Mouse (Mus musculus) heart, embryonic 11.5 days (tissue): ENCODE data around the gene Dnajc22. TPM values are rescaled to one million over a fixed set of nuclear protein-coding genes. Genes with fewer than 3 reads are reported as not detected.

Experiments
- ATAC-seq: fragments of 200-750 bp; cut with Nextera tagmentation; replicated peaks from 2 replicates; pipeline ENCODE4 v1.8.0; 2017; ENCODE audit warnings: moderate library complexity; ENCODE audit not compliant: insufficient number of reproducible peaks, low FRiP score, low TSS enrichment
- H3K27ac ChIP-seq: fragments of 300-500 bp; sonication (generic); 2 replicates; pipeline ENCODE4 v1.5.1; 2014; ENCODE audit warnings: mild to moderate bottlenecking, low read depth, low read length
- H3K27me3 ChIP-seq: fragments of 300-500 bp; sonication (generic); 2 replicates; pipeline ENCODE4 v1.6.1; 2014; ENCODE audit warnings: mild to moderate bottlenecking, low read length, mixed read lengths; ENCODE audit not compliant: control insufficient read depth, insufficient read depth
- H3K36me3 ChIP-seq: fragments of 300-500 bp; sonication (generic); 2 replicates; pipeline ENCODE4 v1.6.1; 2014; ENCODE audit warnings: mild to moderate bottlenecking, low read length, moderate library complexity, mixed read lengths; ENCODE audit not compliant: control insufficient read depth, insufficient read depth
- H3K4me1 ChIP-seq: fragments of 300-500 bp; sonication (generic); 2 replicates; pipeline ENCODE4 v1.6.1; 2014; ENCODE audit warnings: low read length; ENCODE audit not compliant: control insufficient read depth, insufficient read depth
- H3K4me2 ChIP-seq: fragments of 300-500 bp; sonication (generic); 2 replicates; pipeline ENCODE4 v1.6.1; 2014; ENCODE audit warnings: mild to moderate bottlenecking, moderate library complexity
- H3K4me3 ChIP-seq: fragments of 300-500 bp; sonication (generic); 2 replicates; pipeline ENCODE4 v1.5.1; 2014; ENCODE audit warnings: low read depth, low read length
- H3K9ac ChIP-seq: fragments of 300-500 bp; sonication (generic); 2 replicates; pipeline ENCODE4 v1.6.1; 2014; ENCODE audit warnings: mild to moderate bottlenecking, low read depth, low read length, moderate library complexity
- H3K9me3 ChIP-seq: fragments of 300-500 bp; sonication (generic); replicated peaks from 2 replicates; pipeline ENCODE4 v1.6.1; 2016; ENCODE audit warnings: low read length; ENCODE audit not compliant: control insufficient read depth
- whole genome bisulfite sequencing: fragments of 180-500 bp; shearing (Covaris S2); extraction: QIAGEN DNeasy Blood & Tissue Kit; methylation state at CpG from one replicate; pipeline ENCODE4 v1.1.7; 2014; ENCODE audit not compliant: insufficient replicate concordance; 5-methylcytosine and 5-hydroxymethylcytosine counted together
- polyA plus RNA-seq: library from polyadenylated mRNA; unstranded; fragments of >200 nt; fragmentation: Nextera tagmentation; extraction: Ambion mirVana; gene quantifications from 2 replicates; pipeline ENCODE4 v1.2.1, GENCODE M21; 2014

Gene Dnajc22
- polyA plus RNA-seq, 1 experiment from 2014 or later: 1.7 TPM

DNA sequence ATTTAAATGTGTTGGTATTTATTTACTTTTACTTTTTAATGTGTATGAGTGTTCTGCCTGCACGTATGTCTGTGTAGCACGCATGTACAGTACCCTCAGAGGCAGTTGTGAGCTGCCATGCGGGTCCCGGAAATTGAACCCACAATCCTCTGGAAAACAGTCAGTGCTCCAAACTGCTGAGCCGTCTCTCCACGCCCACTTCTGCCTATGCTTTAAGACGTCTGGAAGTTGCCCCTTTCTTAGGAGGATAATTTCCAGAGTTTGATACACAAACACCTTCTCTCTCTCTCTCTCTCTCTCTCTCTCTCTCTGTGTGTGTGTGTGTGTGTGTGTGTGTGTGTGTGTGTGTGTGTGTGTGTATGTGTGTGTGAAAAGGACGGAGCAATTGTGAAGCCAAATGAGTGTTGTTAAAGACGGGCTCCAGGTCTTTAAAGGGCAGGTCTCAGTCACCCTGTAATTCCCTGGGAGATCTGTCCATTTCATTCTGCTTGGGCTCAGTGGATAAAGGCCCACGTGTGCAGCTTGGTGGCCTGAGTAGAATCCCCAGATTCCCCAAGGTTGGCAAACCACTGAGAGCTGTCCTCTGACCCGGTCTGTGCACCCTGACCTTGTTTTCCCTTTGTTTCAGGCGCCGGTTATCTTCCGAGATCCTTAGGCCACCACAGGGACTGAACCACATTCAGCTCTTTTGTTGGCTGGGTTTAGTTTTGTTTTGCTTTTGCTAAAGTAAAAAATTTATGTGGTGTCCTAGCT, 21.5 kb downstream of the Dnajc22 start:
- no peak overlapping the region for H3K27ac ChIP-seq
- H3K9ac ChIP-seq: no peak overlapping the region
- ATAC-seq: no peak
- H3K4me2 ChIP-seq: no peak overlapping the region
- 53% methylated on average over 14 of the region's 14 CpGs for WGBS
- H3K4me3 ChIP-seq: no peak overlapping the region
- H3K36me3 ChIP-seq: no peaks in the 10 kb centered on the region
- H3K27me3 ChIP-seq: no peaks in the 10 kb centered on the region
- no peaks in the 10 kb centered on the region for H3K4me1 ChIP-seq
- H3K9me3 ChIP-seq: no peaks in the 10 kb centered on the region

DNA sequence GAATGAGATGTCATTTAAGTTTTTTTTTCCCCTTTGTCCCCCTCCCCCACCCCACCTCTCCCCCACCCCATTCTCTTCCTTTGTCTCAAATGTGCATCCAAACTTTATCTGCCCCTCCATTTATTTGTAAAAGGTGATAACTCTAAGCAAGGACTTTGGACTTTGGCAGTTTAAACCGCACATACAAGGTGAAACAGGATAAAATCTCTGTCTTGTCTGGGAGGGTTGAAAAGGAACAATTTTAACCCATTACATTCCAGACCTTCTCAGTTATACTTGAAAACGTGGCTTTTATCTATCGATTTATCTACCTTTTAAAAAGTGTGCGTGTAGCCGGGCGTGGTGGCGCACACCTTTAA, 22.1 kb downstream of the Dnajc22 start:
- Histone ChIP-seq H3K4me3 (no peak overlapping the region), H3K9ac (no peak overlapping the region), H3K4me1 (no peaks in the 10 kb centered on the region), H3K4me2 (no peak overlapping the region), H3K36me3 (no peaks in the 10 kb centered on the region), H3K27me3 (no peaks in the 10 kb centered on the region), H3K9me3 (no peaks in the 10 kb centered on the region), H3K27ac (no peak overlapping the region)
- ATAC-seq: no peak
- 80% methylated on average over 7 of the region's 7 CpGs for WGBS

DNA sequence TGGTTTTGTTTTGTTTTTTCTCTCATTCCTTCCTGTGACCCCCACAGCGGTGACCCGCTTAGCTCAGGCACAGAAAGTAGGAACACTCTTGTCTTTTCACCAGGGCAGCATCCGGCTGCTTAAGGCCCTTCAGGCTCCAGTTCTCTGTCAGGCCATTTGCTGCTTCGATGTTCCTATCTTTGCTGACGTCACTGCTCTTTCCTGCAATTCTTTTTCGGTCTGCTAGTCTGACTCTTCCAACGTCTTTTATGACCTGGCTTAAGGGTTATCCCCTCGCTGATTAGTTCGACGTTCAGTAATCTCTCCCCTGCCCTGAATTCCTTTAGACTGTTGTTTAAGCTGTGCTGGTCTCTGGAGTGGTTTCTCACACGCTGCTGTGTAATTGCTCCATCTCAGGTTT, 23.6 kb downstream of the Dnajc22 start:
- Histone ChIP-seq H3K4me2 (no peak overlapping the region), H3K36me3 (no peaks in the 10 kb centered on the region), H3K4me3 (no peak overlapping the region), H3K9ac (no peak overlapping the region), H3K27ac (peak overlapping the region; percentile 59), H3K4me1 (peaks cover 3% of the 10 kb centered on the region), H3K27me3 (no peaks in the 10 kb centered on the region), H3K9me3 (no peaks in the 10 kb centered on the region)
- peak; percentile 66 for ATAC-seq
- WGBS: 29% methylated on average over 11 of the region's 11 CpGs

DNA sequence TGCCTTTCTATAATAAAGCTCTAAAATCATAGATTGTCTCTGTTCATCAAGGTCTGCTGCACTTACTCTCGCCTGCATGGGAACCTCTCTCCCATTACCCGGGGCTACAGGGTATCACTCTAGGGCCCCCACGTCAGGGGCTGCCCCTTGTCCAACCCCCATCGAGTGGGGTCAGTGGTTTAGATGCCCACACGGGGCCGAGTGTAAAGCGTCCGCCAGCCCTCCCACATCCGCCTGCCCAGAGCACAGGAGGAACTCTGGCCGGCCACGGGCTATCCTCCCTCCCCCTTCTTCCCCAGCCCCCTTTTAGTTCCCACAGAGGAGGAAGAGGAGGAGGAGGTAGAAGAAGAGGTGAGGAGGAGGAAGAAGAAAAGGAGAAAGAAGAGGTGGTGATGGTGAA, 27.8 kb downstream of the Dnajc22 start:
- H3K4me2 ChIP-seq: peak overlapping the region; percentile 51
- H3K9me3 ChIP-seq: no peaks in the 10 kb centered on the region
- H3K9ac ChIP-seq: peak overlapping the region; percentile 44; the same call in 1 of the 2 replicates
- peaks cover 3% of the 10 kb centered on the region for H3K4me1 ChIP-seq
- H3K36me3 ChIP-seq: no peaks in the 10 kb centered on the region
- ATAC-seq: peak; percentile 48; the same call in 1 of the 2 replicates
- H3K27me3 ChIP-seq: no peaks in the 10 kb centered on the region
- H3K27ac ChIP-seq: peak overlapping the region; percentile 59; the same call in 1 of the 2 replicates
- WGBS: 6% methylated on average over 11 of the region's 11 CpGs
- H3K4me3 ChIP-seq: no peak overlapping the region

DNA sequence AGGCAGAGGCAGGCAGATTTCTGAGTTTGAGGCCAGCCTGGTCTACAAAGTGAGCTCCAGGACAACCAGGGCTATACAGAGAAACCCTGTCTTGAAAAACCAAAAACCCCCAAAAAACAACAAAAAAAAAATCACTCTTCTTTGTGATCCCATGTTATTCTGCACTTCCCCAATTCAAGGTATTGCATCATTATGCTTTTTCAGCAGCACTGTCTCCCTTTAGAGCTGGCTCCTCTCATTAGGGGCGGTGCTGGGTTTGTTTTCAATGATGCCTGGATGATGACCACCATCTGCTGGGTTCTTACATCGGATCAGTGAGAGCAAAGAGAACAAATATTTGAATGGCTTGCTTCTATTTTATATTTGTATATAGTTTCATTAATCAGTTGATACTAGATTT, 29.7 kb downstream of the Dnajc22 start:
- peaks cover 3% of the 10 kb centered on the region for H3K4me1 ChIP-seq
- ATAC-seq: no peak
- WGBS: 62% methylated on average over 2 of the region's 2 CpGs
- no peak overlapping the region for H3K4me2 ChIP-seq
- H3K27me3 ChIP-seq: no peaks in the 10 kb centered on the region
- H3K36me3 ChIP-seq: no peaks in the 10 kb centered on the region
- no peak overlapping the region for H3K9ac ChIP-seq
- H3K4me3 ChIP-seq: no peak overlapping the region
- no peak overlapping the region for H3K27ac ChIP-seq
- no peaks in the 10 kb centered on the region for H3K9me3 ChIP-seq

DNA sequence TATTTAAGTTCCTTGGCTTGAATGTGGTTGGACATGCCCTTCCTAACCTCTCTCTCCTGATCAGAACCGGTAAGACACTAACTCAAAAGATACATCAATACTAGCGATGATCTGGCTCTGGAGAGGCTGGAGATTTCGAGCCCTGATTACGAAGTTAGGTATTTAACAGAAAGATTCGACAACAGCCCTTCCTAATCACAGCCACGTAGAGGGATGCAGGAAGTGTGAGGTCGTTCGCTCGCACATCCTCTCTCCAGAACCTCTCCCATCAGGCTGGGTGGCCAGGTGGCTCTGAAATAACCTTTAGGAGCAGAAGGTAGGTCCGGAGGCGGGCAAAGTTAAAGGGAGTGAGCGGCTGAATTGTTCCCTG, 32.7 kb downstream of the Dnajc22 start, which contains the start of gene Spats2:
Gene Spats2, plus strand, starts transcription at position 206 of the 370 bp plus-strand sequence.
- no peak for ATAC-seq
- Histone ChIP-seq H3K36me3 (no peaks in the 10 kb centered on the region), H3K4me1 (peaks cover 18% of the 10 kb centered on the region), H3K9ac (peak within 1 kb of the TSS; percentile 96), H3K9me3 (no peaks in the 10 kb centered on the region), H3K27ac (peak within 1 kb of the TSS; percentile 95), H3K4me3 (peak within 1 kb of the TSS; percentile 84), H3K27me3 (no peaks in the 10 kb centered on the region), H3K4me2 (peak within 1 kb of the TSS; percentile 84)
- under 1% methylated on average over 12 of the region's 12 CpGs for WGBS

DNA sequence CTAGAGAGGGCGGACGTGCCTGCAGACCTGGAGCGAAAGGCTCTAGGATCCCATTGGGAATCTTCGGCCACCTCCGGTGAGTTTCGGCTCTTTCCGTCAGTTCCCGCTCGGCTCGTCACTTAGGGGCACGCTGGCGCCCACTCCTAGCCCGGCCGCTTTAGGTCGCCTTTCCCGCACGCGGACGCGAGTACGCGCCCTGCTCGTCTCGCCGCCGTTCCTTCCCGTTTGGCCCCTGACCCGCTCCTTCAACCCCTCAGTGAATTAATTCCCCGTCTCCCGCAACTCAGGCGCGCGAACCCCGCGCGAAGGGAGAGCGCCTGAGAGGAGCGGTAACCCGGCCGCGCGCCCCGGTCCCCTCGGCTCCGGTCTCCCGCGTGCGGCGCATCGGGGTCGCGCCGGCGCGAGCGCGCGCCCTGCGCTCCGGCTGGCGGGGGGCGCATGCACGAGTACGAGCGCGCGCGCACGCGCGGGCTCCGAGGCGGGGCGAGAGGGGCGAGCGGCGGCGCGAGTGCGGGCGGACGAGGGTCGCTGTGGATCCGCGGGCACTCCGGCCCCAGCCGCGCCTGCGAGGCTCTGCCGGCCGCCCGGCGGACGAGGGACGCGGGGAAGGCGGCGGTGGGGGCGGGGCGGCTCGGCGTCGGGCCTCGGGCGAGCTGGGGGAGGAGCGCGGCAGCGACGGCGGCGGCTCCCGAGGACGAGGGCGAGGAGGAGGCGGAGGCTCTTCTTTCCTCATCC, 33.3 kb downstream of the Dnajc22 start:
- Histone ChIP-seq H3K36me3 (no peaks in the 10 kb centered on the region), H3K27me3 (no peaks in the 10 kb centered on the region), H3K4me3 (peak overlapping the region; percentile 84), H3K4me1 (peaks cover 18% of the 10 kb centered on the region), H3K27ac (peak overlapping the region; percentile 95), H3K9me3 (no peaks in the 10 kb centered on the region), H3K9ac (peak overlapping the region; percentile 96), H3K4me2 (peak overlapping the region; percentile 84)
- WGBS: under 1% methylated on average over 96 of the region's 115 CpGs
- ATAC-seq: peak; percentile 76

DNA sequence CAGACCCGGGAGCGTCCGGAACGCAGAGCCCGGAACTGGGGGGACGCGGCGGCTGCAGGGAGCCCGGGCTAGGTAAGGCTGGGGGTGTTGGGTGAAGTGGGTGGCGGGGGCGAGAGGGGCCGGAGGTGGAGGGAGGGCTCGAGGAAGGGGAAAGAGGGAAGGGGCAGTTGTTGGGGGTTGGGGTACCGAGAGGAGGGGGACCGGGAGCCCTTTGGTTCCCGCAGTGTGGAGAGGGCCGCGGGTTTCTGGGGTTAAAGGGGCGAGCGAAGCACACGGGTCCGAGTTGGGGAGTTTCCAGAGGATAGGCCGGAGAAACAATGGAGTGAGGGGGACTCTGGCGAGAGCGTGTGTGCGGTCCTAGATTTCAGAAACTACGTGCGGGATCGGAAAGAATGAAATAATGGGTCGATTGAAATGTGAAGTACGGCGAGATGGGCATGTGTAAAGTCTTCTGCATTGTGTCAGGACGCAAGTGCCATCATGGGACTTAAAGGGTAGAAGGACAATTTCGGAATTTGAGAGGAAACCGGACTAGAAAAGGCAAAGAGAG, 33.9 kb downstream of the Dnajc22 start:
- WGBS: under 1% methylated on average over 34 of the region's 35 CpGs

More for the DNA sequence above, 33.9 kb downstream of the Dnajc22 start:
- Histone ChIP-seq H3K4me1 (peaks cover 18% of the 10 kb centered on the region), H3K27me3 (no peaks in the 10 kb centered on the region), H3K9ac (peak overlapping the region; percentile 96), H3K36me3 (no peaks in the 10 kb centered on the region), H3K4me2 (peak overlapping the region; percentile 84), H3K27ac (peak overlapping the region; percentile 95), H3K9me3 (no peaks in the 10 kb centered on the region), H3K4me3 (peak overlapping the region; percentile 84)
- ATAC-seq: no peak
